Mouse (Mus musculus): ENCODE results near the gene Txndc8. TPM values are rescaled to one million over a fixed set of nuclear protein-coding genes. Genes with fewer than 3 reads are reported as not detected.

Gene Txndc8
- polyA plus RNA-seq, 1 experiment from 2014 or later, result not detected

DNA sequence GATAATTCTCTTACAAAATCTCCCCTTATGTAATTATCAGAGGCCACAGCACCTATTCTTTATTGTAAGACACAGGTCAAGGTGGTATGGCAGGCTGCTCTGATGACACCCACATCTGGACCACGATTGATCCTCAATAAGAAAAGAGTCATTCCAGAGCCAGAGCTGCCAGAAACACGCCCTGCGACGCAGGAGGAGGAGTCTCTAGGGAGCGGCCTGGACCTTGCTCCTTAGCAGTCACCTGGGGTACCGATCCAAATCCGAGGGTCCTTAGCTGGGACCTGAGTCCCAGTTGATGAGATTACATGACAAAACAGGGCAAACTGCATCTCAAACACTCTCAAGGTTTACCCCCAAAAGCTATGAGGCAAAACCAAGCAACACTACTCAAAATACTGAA, 55.1 kb downstream of the Txndc8 start:
- peaks cover 36% of the 10 kb centered on the region for H3K36me3 ChIP-seq (ENCODE audit: control insufficient read depth, insufficient read depth, low read length)
- H3K4me1 ChIP-seq (replicated peaks; ENCODE audit: control insufficient read depth, insufficient read depth, low read length), result peaks cover 20% of the 10 kb centered on the region
- WGBS, result 88% methylated on average over 7 of the region's 7 CpGs
- DNase-seq (ENCODE audit: low spot score), result peak; percentile 50
- no peak for ATAC-seq (replicated peaks; ENCODE audit: low FRiP score, low TSS enrichment, low read depth)
- H3K27ac ChIP-seq (ENCODE audit: low read depth), result no peak overlapping the region
- H3K4me3 ChIP-seq (ENCODE audit: low read depth, low read length), result no peak overlapping the region
- H3K9ac ChIP-seq (ENCODE audit: low read length), result no peak overlapping the region
- peak overlapping the region; percentile 86 for H3K4me2 ChIP-seq (ENCODE audit: low read length)
- H3K9me3 ChIP-seq (ENCODE audit: control insufficient read depth, low read length), result no peaks in the 10 kb centered on the region
- no peaks in the 10 kb centered on the region for H3K27me3 ChIP-seq (replicated peaks; ENCODE audit: control insufficient read depth, insufficient read depth, low read length)

GRCm38 (mm10) chr4:57952891-57953290, 56.0 kb downstream of the Txndc8 start:
- no peaks in the 10 kb centered on the region for H3K27me3 ChIP-seq (replicated peaks; ENCODE audit: control insufficient read depth, insufficient read depth, low read length)
- 95% methylated on average over 1 of the region's 1 CpGs for WGBS

GRCm38 (mm10) chr4:57952416-57952815, 56.5 kb downstream of the Txndc8 start:
- WGBS, result 90% methylated on average over 3 of the region's 3 CpGs
- peak; percentile 21 for DNase-seq (ENCODE audit: low spot score)
- Histone ChIP-seq H3K27ac (ENCODE audit: low read depth) (no peak overlapping the region), H3K4me1 (replicated peaks; ENCODE audit: control insufficient read depth, insufficient read depth, low read length) (peaks cover 16% of the 10 kb centered on the region), H3K4me2 (ENCODE audit: low read length) (no peak overlapping the region), H3K36me3 (ENCODE audit: control insufficient read depth, insufficient read depth, low read length) (peaks cover 49% of the 10 kb centered on the region), H3K9me3 (ENCODE audit: control insufficient read depth, low read length) (no peaks in the 10 kb centered on the region), H3K9ac (ENCODE audit: low read length) (no peak overlapping the region), H3K4me3 (ENCODE audit: low read depth, low read length) (no peak overlapping the region), H3K27me3 (replicated peaks; ENCODE audit: control insufficient read depth, insufficient read depth, low read length) (no peaks in the 10 kb centered on the region)
- no peak for ATAC-seq (replicated peaks; ENCODE audit: low FRiP score, low TSS enrichment, low read depth)

More at GRCm38 (mm10) chr4:57952891-57953290, 56.0 kb downstream of the Txndc8 start:
- Histone ChIP-seq H3K4me1 (replicated peaks; ENCODE audit: control insufficient read depth, insufficient read depth, low read length) (peaks cover 20% of the 10 kb centered on the region), H3K27ac (ENCODE audit: low read depth) (no peak overlapping the region), H3K4me3 (ENCODE audit: low read depth, low read length) (no peak overlapping the region), H3K9me3 (ENCODE audit: control insufficient read depth, low read length) (no peaks in the 10 kb centered on the region), H3K36me3 (ENCODE audit: control insufficient read depth, insufficient read depth, low read length) (peaks cover 45% of the 10 kb centered on the region), H3K4me2 (ENCODE audit: low read length) (no peak overlapping the region), H3K9ac (ENCODE audit: low read length) (no peak overlapping the region)
- ATAC-seq (replicated peaks; ENCODE audit: low FRiP score, low TSS enrichment, low read depth) (no peak), DNase-seq (ENCODE audit: low spot score) (no peak)

DNA sequence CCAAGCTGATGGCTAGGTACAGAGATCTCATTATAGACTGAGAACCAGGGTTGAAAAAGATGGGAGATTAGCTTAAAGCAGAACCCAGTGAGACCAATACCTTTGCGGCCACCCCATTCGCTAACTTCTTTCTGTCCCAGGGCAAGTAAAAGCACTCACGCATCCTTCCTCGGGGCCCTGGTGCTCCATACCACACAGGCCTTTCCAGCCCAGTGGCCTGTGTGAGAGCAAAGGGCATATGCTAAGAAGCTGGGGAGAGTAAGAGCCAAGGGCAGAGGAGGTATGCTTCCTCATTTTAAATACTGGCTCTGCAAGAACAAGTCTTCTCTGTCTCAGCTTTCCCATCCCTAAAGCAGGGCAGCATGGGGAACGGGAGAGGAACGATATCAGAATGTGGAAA, 59.1 kb downstream of the Txndc8 start:
- Histone ChIP-seq H3K27me3 (replicated peaks; ENCODE audit: control insufficient read depth, insufficient read depth, low read length) (no peaks in the 10 kb centered on the region), H3K27ac (ENCODE audit: low read depth) (no peak overlapping the region), H3K36me3 (ENCODE audit: control insufficient read depth, insufficient read depth, low read length) (peaks cover 73% of the 10 kb centered on the region), H3K9ac (ENCODE audit: low read length) (no peak overlapping the region), H3K4me3 (ENCODE audit: low read depth, low read length) (no peak overlapping the region), H3K9me3 (ENCODE audit: control insufficient read depth, low read length) (no peaks in the 10 kb centered on the region), H3K4me1 (replicated peaks; ENCODE audit: control insufficient read depth, insufficient read depth, low read length) (peaks cover 12% of the 10 kb centered on the region), H3K4me2 (ENCODE audit: low read length) (no peak overlapping the region)
- 97% methylated on average over 6 of the region's 6 CpGs for WGBS
- DNase-seq (ENCODE audit: low spot score) (no peak), ATAC-seq (replicated peaks; ENCODE audit: low FRiP score, low TSS enrichment, low read depth) (no peak)

DNA sequence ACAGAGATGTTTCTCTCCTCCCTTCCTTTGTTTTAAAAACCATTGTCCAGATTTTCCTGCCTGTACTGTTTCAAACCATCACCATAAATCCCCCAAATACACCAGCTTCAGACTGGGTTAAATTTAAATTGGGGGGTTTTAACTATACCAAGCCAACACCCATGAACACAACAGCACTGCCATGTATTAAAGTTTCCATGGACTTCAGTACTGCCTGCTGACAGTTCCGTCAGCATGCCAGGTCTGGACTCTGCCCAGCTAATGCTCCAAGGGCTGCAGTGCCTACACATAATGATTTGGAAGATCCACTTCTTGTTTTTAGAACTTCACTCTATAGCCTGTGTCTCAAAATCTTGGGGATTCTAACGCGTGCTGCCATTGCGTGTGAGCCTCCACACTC, 61.4 kb downstream of the Txndc8 start:
- WGBS, result 94% methylated on average over 4 of the region's 4 CpGs
- Histone ChIP-seq H3K36me3 (ENCODE audit: control insufficient read depth, insufficient read depth, low read length) (peaks cover 94% of the 10 kb centered on the region), H3K27me3 (replicated peaks; ENCODE audit: control insufficient read depth, insufficient read depth, low read length) (no peaks in the 10 kb centered on the region), H3K27ac (ENCODE audit: low read depth) (peak overlapping the region; percentile 6; the same call in 1 of the 2 replicates), H3K9ac (ENCODE audit: low read length) (no peak overlapping the region), H3K4me2 (ENCODE audit: low read length) (no peak overlapping the region), H3K4me1 (replicated peaks; ENCODE audit: control insufficient read depth, insufficient read depth, low read length) (peaks cover 5% of the 10 kb centered on the region; the same call in 1 of the 2 replicates), H3K9me3 (ENCODE audit: control insufficient read depth, low read length) (no peaks in the 10 kb centered on the region), H3K4me3 (ENCODE audit: low read depth, low read length) (no peak overlapping the region)
- ATAC-seq (replicated peaks; ENCODE audit: low FRiP score, low TSS enrichment, low read depth) (no peak), DNase-seq (ENCODE audit: low spot score) (no peak)

- peak; percentile 85 for ATAC-seq (replicated peaks; ENCODE audit: low FRiP score, low TSS enrichment, low read depth)
- no peak overlapping the region for H3K9ac ChIP-seq (ENCODE audit: low read length)
- DNase-seq (ENCODE audit: low spot score), result no peak
- H3K4me1 ChIP-seq (replicated peaks; ENCODE audit: control insufficient read depth, insufficient read depth, low read length), result peaks cover 5% of the 10 kb centered on the region; the same call in 1 of the 2 replicates
- no peak overlapping the region for H3K4me2 ChIP-seq (ENCODE audit: low read length)
- no peak overlapping the region for H3K4me3 ChIP-seq (ENCODE audit: low read depth, low read length)
- H3K27me3 ChIP-seq (replicated peaks; ENCODE audit: control insufficient read depth, insufficient read depth, low read length), result no peaks in the 10 kb centered on the region
- H3K27ac ChIP-seq (ENCODE audit: low read depth), result peak overlapping the region; percentile 61; the same call in 1 of the 2 replicates
- peaks cover 90% of the 10 kb centered on the region for H3K36me3 ChIP-seq (ENCODE audit: control insufficient read depth, insufficient read depth, low read length)
- WGBS, result 56% methylated on average over 10 of the region's 10 CpGs
- H3K9me3 ChIP-seq (ENCODE audit: control insufficient read depth, low read length), result no peaks in the 10 kb centered on the region
Observed at GRCm38 (mm10) chr4:57947036-57947435, 61.9 kb downstream of the Txndc8 start.

- Histone ChIP-seq H3K4me3 (ENCODE audit: low read depth, low read length) (no peak overlapping the region), H3K4me2 (ENCODE audit: low read length) (no peak overlapping the region), H3K9me3 (ENCODE audit: control insufficient read depth, low read length) (no peaks in the 10 kb centered on the region), H3K36me3 (ENCODE audit: control insufficient read depth, insufficient read depth, low read length) (peaks cover 49% of the 10 kb centered on the region), H3K4me1 (replicated peaks; ENCODE audit: control insufficient read depth, insufficient read depth, low read length) (peaks cover 5% of the 10 kb centered on the region; the same call in 1 of the 2 replicates), H3K27me3 (replicated peaks; ENCODE audit: control insufficient read depth, insufficient read depth, low read length) (no peaks in the 10 kb centered on the region), H3K27ac (ENCODE audit: low read depth) (no peak overlapping the region), H3K9ac (ENCODE audit: low read length) (no peak overlapping the region)
- ATAC-seq (replicated peaks; ENCODE audit: low FRiP score, low TSS enrichment, low read depth) (no peak), DNase-seq (ENCODE audit: low spot score) (peak; percentile 41)
- 89% methylated on average over 2 of the region's 2 CpGs for WGBS
Observed at GRCm38 (mm10) chr4:57942892-57943291, 66.0 kb downstream of the Txndc8 start.

DNA sequence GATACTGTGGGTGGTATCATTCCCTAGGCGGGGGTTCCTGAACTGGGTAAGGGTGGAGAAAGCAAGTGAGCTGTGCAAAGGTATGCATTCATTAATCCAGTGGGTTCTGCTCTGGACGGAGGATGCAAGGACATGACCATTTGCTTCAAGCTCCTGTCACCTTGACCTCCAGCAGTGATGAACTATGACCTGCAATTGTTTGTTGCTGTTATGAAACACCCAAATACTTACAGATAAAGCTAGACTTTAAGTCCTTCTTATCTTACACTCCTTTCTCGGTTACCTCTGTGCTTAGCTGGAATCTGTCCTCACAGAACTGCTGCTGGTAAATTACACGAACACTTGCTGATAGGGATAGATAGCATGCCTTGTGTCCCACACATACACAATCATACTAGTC, 68.3 kb downstream of the Txndc8 start:
- Histone ChIP-seq H3K9me3 (ENCODE audit: control insufficient read depth, low read length) (no peaks in the 10 kb centered on the region), H3K27ac (ENCODE audit: low read depth) (no peak overlapping the region), H3K27me3 (replicated peaks; ENCODE audit: control insufficient read depth, insufficient read depth, low read length) (no peaks in the 10 kb centered on the region), H3K36me3 (ENCODE audit: control insufficient read depth, insufficient read depth, low read length) (peaks cover 29% of the 10 kb centered on the region), H3K4me1 (replicated peaks; ENCODE audit: control insufficient read depth, insufficient read depth, low read length) (no peaks in the 10 kb centered on the region), H3K4me2 (ENCODE audit: low read length) (no peak overlapping the region), H3K9ac (ENCODE audit: low read length) (no peak overlapping the region), H3K4me3 (ENCODE audit: low read depth, low read length) (no peak overlapping the region)
- WGBS, result 81% methylated on average over 4 of the region's 4 CpGs
- no peak for ATAC-seq (replicated peaks; ENCODE audit: low FRiP score, low TSS enrichment, low read depth)
- peak; percentile 18 for DNase-seq (ENCODE audit: low spot score)

- Histone ChIP-seq H3K27ac (ENCODE audit: low read depth) (no peak overlapping the region), H3K4me2 (ENCODE audit: low read length) (no peak overlapping the region), H3K36me3 (ENCODE audit: control insufficient read depth, insufficient read depth, low read length) (no peaks in the 10 kb centered on the region), H3K4me3 (ENCODE audit: low read depth, low read length) (no peak overlapping the region), H3K9ac (ENCODE audit: low read length) (no peak overlapping the region), H3K9me3 (ENCODE audit: control insufficient read depth, low read length) (no peaks in the 10 kb centered on the region; the same call in 1 of the 2 replicates), H3K27me3 (replicated peaks; ENCODE audit: control insufficient read depth, insufficient read depth, low read length) (no peaks in the 10 kb centered on the region), H3K4me1 (replicated peaks; ENCODE audit: control insufficient read depth, insufficient read depth, low read length) (no peaks in the 10 kb centered on the region)
- 76% methylated on average over 6 of the region's 6 CpGs for WGBS
- DNase-seq (ENCODE audit: low spot score) (no peak), ATAC-seq (replicated peaks; ENCODE audit: low FRiP score, low TSS enrichment, low read depth) (no peak)
Observed at GRCm38 (mm10) chr4:57937292-57937691, 71.6 kb downstream of the Txndc8 start.

All from intestine, embryonic 14.5 days (tissue).